Mouse (Mus musculus) mesoderm, embryonic 11.5 days (tissue): ENCODE data around the gene Nod2.

Experiments used
- DNase-seq: peaks from one replicate; pipeline ENCODE4 v3.0.0-alpha.2; 2012; ENCODE audit warnings: low read depth, low spot score

Gene Nod2

GRCm38 (mm10) chr8:88675372-88676165, 28.5 kb downstream of the Nod2 start:
- DNase-seq, result no peak

- no peak for DNase-seq
These were observed 30.0 kb downstream of the Nod2 start for GRCm38 (mm10) chr8:88677071-88677470.

GRCm38 (mm10) chr8:88680566-88680965, 33.5 kb downstream of the Nod2 start:
- no peak for DNase-seq

GRCm38 (mm10) chr8:88681046-88681445, 33.9 kb downstream of the Nod2 start:
- DNase-seq, result no peak

- no peak for DNase-seq
These were observed 36.7 kb downstream of the Nod2 start for GRCm38 (mm10) chr8:88683656-88684289.

GRCm38 (mm10) chr8:88686226-88686905, 39.3 kb downstream of the Nod2 start:
- DNase-seq, result no peak

GRCm38 (mm10) chr8:88686906-88687235, 39.8 kb downstream of the Nod2 start:
- no peak for DNase-seq

GRCm38 (mm10) chr8:88689151-88689550, 42.0 kb downstream of the Nod2 start:
- DNase-seq, result no peak

- no peak for DNase-seq
These were observed 42.8 kb downstream of the Nod2 start for GRCm38 (mm10) chr8:88689891-88690290.

GRCm38 (mm10) chr8:88691342-88691948, 44.3 kb downstream of the Nod2 start:
- DNase-seq, result no peak

GRCm38 (mm10) chr8:88691961-88692360, 44.8 kb downstream of the Nod2 start:
- no peak for DNase-seq

GRCm38 (mm10) chr8:88692866-88693265, 45.8 kb downstream of the Nod2 start:
- no peak for DNase-seq

- DNase-seq, result peak; percentile 33
These were observed 46.3 kb downstream of the Nod2 start for GRCm38 (mm10) chr8:88693376-88693775.

- DNase-seq, result no peak
These were observed 47.2 kb downstream of the Nod2 start for GRCm38 (mm10) chr8:88694291-88694690.

GRCm38 (mm10) chr8:88696228-88696627, 49.1 kb downstream of the Nod2 start:
- no peak for DNase-seq

GRCm38 (mm10) chr8:88696721-88697641, 49.9 kb downstream of the Nod2 start, which contains the start of gene Cyld:
Gene Cyld, plus strand, starts transcription at chr8:88697028.
- peak; percentile 99 for DNase-seq

- DNase-seq, result no peak
These were observed 50.5 kb downstream of the Nod2 start for GRCm38 (mm10) chr8:88697642-88698031.

GRCm38 (mm10) chr8:88698048-88698447, 50.9 kb downstream of the Nod2 start:
- DNase-seq, result no peak

- no peak for DNase-seq
These were observed 54.5 kb downstream of the Nod2 start for GRCm38 (mm10) chr8:88701611-88702010.

GRCm38 (mm10) chr8:88702816-88703215, 55.7 kb downstream of the Nod2 start:
- DNase-seq, result no peak
